Mouse (Mus musculus) embryonic facial prominence, embryonic 10.5 days (tissue): ENCODE results near the gene Polr1e. TPM values are rescaled to one million over a fixed set of nuclear protein-coding genes. Genes with fewer than 3 reads are reported as not detected.
"Not testable (repeated sequence)": the region's sequence is repeated elsewhere in the genome, so short reads cannot be mapped to it uniquely, and the experiment has no call there.

Source experiments
- DNase-seq: peaks from one replicate; pipeline ENCODE4 v3.0.0-alpha.2; 2017; ENCODE audit warnings: low spot score
- H3K27ac ChIP-seq: fragments of 300-500 bp; sonication (generic); replicated peaks from 2 replicates; pipeline ENCODE4 v1.5.1; 2016; ENCODE audit warnings: mild to moderate bottlenecking
- H3K27me3 ChIP-seq: fragments of 300-500 bp; sonication (generic); replicated peaks from 2 replicates; pipeline ENCODE4 v1.6.1; 2016; ENCODE audit warnings: low read depth, mild to moderate bottlenecking; ENCODE audit not compliant: poor library complexity, severe bottlenecking
- H3K36me3 ChIP-seq: fragments of 300-500 bp; sonication (generic); replicated peaks from 2 replicates; pipeline ENCODE4 v1.6.1; 2016; ENCODE audit warnings: mild to moderate bottlenecking, moderate library complexity
- H3K4me1 ChIP-seq: fragments of 300-500 bp; sonication (generic); 2 replicates; pipeline ENCODE4 v1.6.1; 2016
- H3K4me3 ChIP-seq: fragments of 300-500 bp; sonication (generic); 2 replicates; pipeline ENCODE4 v1.5.1; 2016; ENCODE audit warnings: mild to moderate bottlenecking, moderate library complexity
- H3K9me3 ChIP-seq: fragments of 300-500 bp; sonication (generic); 2 replicates; pipeline ENCODE4 v1.6.1; 2016; ENCODE audit warnings: mild to moderate bottlenecking
- WGBS: fragments of 180-500 bp; shearing (Covaris S2); methylation state at CpG from one replicate; pipeline ENCODE4 v1.1.7; 2016; 5-methylcytosine and 5-hydroxymethylcytosine counted together
- polyA plus RNA-seq: library from polyadenylated mRNA; unstranded; fragments of >200 nt; fragmentation: Nextera tagmentation; extraction: Ambion mirVana; gene quantifications from 2 replicates; pipeline ENCODE4 v1.2.1, GENCODE M21; 2016

Gene Polr1e
- polyA plus RNA-seq, 1 experiment from 2014 or later = 59.8 TPM

GRCm38 (mm10) chr4:45081041-45081440 lies 62.7 kb downstream of the Polr1e start:
- WGBS = 92% methylated on average over 4 of the region's 4 CpGs
- DNase-seq, H3K27ac ChIP-seq, H3K9me3 ChIP-seq, H3K4me3 ChIP-seq, H3K27me3 ChIP-seq: not testable (repeated sequence)
- H3K36me3 ChIP-seq = peaks cover 20% of the 10 kb centered on the region
- peaks cover 25% of the 10 kb centered on the region for H3K4me1 ChIP-seq

- Histone ChIP-seq H3K36me3 (peaks cover 18% of the 10 kb centered on the region), H3K9me3 (no peaks in the 10 kb centered on the region), H3K4me1 (peaks cover 25% of the 10 kb centered on the region), H3K27me3 (no peaks in the 10 kb centered on the region), H3K4me3 (peak overlapping the region; percentile 94), H3K27ac (no peak overlapping the region)
- 83% methylated on average over 9 of the region's 9 CpGs for WGBS
- no peak for DNase-seq
Observed at GRCm38 (mm10) chr4:45082951-45083350, 64.6 kb downstream of the Polr1e start.

- Histone ChIP-seq H3K4me1 (peaks cover 25% of the 10 kb centered on the region), H3K4me3 (peak overlapping the region; percentile 94), H3K9me3 (no peaks in the 10 kb centered on the region), H3K27me3 (no peaks in the 10 kb centered on the region), H3K27ac (peak overlapping the region; percentile 94), H3K36me3 (peaks cover 15% of the 10 kb centered on the region)
- peak; percentile 20 for DNase-seq
- WGBS = 2% methylated on average over 8 of the region's 8 CpGs
Observed at GRCm38 (mm10) chr4:45083487-45083886, 65.1 kb downstream of the Polr1e start.

GRCm38 (mm10) chr4:45084021-45084894 lies 65.9 kb downstream of the Polr1e start, which contains the start of gene Fbxo10:
TSS of gene Fbxo10 (minus strand) at chr4:45084604.
- H3K27ac ChIP-seq = peak within 1 kb of the TSS; percentile 94
- peaks cover 25% of the 10 kb centered on the region for H3K4me1 ChIP-seq
- H3K36me3 ChIP-seq = peaks cover 8% of the 10 kb centered on the region; the same call in 1 of the 2 replicates
- under 1% methylated on average over 77 of the region's 77 CpGs for WGBS
- no peaks in the 10 kb centered on the region for H3K9me3 ChIP-seq
- peak; percentile 97 for DNase-seq
- peak within 1 kb of the TSS; percentile 94 for H3K4me3 ChIP-seq
- H3K27me3 ChIP-seq = no peaks in the 10 kb centered on the region

GRCm38 (mm10) chr4:45084895-45085290 lies 66.5 kb downstream of the Polr1e start:
- Histone ChIP-seq H3K4me1 (peaks cover 25% of the 10 kb centered on the region), H3K36me3 (peaks cover 3% of the 10 kb centered on the region; the same call in 1 of the 2 replicates), H3K27ac (peak overlapping the region; percentile 94), H3K27me3 (no peaks in the 10 kb centered on the region), H3K4me3 (peak overlapping the region; percentile 94), H3K9me3 (no peaks in the 10 kb centered on the region)
- 52% methylated on average over 8 of the region's 8 CpGs for WGBS
- no peak for DNase-seq

Other genes with a start within 250 kb of the Polr1e start
- 57.8 and 69.1 TPM in 2 replicates for gene Grhpr, start 37.2 kb upstream of the Polr1e start, polyA plus RNA-seq
- 37.8 and 40.0 TPM in 2 replicates for gene Zbtb5, start 6.2 kb upstream of the Polr1e start, polyA plus RNA-seq
- gene Fbxo10, start 66.0 kb downstream of the Polr1e start, polyA plus RNA-seq = 16.4 and 16.9 TPM in 2 replicates
- 227 and 234 TPM in 2 replicates for gene Tomm5, start 89.5 kb downstream of the Polr1e start, polyA plus RNA-seq
- gene Frmpd1, start 166.3 kb downstream of the Polr1e start, polyA plus RNA-seq = 1.9 and 2.0 TPM in 2 replicates